Mouse (Mus musculus): ENCODE data around the gene Zranb2. TPM values are rescaled to one million over a fixed set of nuclear protein-coding genes. Genes with fewer than 3 reads are reported as not detected.
A peak's percentile ranks its signal among the peaks of the same experiment; 100 is the strongest.

Zranb2 gene
- 5.6 and 5.8 TPM in 2 replicates for polyA plus RNA-seq (2012; rRNA removed)

DNA sequence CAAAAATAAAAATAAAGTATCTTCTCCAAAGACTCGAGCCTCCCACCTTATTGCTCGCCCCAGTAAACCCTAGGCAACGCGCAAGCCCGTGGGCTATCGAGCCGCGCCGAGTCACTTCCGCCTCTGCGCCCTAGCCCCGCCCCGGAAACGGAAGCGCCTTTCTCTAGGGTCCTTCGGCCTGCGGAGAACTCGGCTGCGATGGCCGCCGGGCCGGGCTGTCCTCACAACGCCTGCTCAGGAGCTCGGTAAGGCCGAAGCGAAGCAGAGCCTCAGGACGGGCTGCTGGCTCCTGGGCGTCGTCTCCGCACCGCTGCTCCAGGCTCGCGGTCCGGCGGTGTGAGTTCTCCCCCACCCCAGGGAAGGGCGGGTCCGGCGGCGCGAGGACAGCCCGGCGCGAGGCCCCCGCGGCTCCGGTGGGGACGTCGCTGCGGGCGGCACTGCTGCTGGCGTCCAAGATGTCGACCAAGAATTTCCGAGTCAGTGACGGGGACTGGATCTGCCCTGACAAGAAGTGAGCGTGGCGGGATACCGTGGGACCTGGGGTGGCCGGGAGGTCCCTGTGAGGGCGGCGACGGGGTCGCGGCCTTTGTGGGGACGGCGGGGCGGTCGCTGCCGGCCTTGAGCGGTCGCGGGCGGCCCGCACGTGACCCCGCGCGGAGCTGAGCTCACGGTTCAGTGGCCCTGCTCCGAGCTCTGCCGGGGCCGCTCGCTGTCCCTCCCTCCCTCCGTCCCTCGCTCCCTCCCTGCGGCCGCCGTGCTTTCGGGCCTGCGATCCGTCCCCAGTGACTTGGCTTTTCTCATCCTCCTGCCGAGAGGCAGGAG lies at the start of gene Zranb2:
Zranb2 (plus strand) TSS at position 197 of the 822 bp plus-strand sequence.
- DNase-seq (ENCODE audit: low read depth, low spot score), result no peak
- WGBS, result under 1% methylated on average over 88 of the region's 91 CpGs

DNA sequence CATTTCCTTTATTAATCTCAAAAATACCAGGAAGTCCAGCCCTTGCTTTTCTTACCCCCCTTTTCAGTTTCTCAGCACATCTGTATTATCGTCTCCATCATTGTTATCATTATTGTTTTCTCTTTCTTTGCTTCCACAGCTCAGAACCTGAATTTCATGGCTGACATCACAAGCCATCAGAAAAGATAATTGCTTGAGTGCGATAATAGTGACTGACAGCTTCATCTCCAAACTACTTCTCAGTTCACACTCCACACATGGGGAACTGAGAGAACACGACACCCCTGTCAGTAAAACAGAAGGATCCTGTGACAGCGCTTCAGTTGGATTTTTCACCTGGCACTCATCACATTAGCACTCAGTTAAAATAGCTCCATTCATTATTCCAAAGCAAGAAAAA lies 41.9 kb upstream of the Zranb2 start:
- DNase-seq (ENCODE audit: low read depth, low spot score), result no peak

DNA sequence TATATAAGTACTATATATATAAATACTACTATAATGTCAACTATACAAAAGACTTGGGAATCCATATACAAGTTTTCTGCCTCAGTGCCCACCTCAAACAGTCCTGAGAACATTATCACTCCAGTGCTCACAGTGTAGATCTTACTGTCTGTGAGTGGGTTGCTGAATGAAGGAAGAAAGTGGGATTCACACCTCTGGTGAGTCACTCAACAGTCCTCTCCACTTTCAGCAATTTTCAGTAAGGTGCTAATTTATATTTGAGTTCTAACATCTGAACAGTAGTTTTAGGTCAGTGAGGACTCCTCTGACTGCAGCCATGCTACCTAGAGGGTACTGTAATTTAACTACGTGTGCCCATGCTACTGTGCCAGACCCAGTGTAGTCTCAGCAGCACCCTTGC lies 31.7 kb upstream of the Zranb2 start:
- no peak for DNase-seq (ENCODE audit: low read depth, low spot score)
- 73% methylated on average over 1 of the region's 1 CpGs for WGBS

More for the DNA sequence above, 41.9 kb upstream of the Zranb2 start:
- WGBS, result 77% methylated on average over 4 of the region's 4 CpGs

DNA sequence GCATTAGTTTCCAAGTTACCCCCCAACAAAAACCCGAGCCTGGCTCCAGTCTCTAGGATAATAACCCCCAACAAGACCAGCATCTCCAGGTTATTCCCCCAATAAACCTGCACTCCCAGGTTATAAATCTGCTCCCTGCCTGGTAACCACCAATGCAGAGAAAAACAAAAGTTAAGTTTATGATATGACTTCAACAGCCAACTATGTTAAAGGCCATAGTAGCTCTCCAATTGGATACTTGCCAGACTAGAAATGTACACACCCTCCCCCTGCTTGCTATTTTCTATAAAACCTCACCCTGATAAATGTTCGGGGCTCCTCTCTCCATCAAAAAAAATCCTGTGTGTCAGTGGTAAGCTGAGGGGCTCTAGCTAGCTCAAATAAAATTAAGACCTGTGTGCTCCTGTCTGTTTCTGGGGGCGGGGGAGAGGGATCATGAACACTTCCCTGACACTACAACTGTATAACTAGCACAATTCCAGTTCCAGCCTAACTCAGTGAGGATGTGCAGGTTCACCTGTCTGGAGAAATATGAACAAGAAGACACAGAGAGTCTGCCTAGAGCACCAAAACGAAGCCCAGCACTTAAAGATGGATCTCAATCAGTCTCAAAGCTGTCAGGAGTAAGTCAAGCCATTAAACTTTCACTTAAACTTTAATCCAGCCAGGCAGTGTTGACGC lies 19.7 kb upstream of the Zranb2 start:
- WGBS, result 24% methylated on average over 5 of the region's 5 CpGs
- peak; percentile 69 for DNase-seq (ENCODE audit: low read depth, low spot score)

DNA sequence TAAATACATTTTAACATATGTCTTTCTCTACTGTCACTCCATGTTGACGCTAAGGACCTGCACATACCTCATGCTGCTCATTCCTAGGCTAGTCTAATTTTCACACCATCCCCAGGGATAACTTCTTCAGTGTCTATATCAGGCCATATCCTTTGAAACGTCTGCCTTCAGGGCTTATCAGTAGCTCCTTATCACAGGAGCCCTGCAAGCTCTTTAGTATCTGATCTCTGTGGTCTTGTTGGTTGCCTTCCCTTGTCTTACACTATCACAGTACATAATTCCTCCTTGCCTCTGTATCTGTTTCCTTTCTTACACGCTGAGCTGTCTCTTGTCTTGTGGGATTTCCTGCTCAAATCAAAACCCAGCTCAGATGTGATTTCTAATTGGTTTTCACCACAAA lies 17.5 kb upstream of the Zranb2 start:
- DNase-seq (ENCODE audit: low read depth, low spot score), result no peak
- 70% methylated on average over 3 of the region's 3 CpGs for WGBS

DNA sequence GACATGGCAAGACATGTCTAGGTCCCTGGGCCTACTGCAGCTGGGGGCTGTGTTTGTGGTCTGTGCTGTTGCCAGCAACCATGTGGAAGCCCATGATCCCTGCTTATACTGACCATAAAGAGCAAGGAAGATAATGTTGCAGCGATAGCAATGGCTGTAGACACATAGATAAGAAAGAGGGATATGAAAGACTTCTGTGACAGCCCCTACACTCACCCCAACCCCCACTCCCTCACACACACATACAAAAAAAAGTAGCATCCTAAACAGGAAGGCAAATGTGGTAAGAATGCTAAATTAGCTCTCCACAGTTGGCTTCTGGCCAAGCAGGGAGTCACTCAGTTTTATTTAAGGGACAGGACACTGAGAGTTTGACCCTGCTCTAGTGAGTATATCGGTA lies 16.0 kb upstream of the Zranb2 start:
- 43% methylated on average over 2 of the region's 2 CpGs for WGBS
- DNase-seq (ENCODE audit: low read depth, low spot score), result no peak

DNA sequence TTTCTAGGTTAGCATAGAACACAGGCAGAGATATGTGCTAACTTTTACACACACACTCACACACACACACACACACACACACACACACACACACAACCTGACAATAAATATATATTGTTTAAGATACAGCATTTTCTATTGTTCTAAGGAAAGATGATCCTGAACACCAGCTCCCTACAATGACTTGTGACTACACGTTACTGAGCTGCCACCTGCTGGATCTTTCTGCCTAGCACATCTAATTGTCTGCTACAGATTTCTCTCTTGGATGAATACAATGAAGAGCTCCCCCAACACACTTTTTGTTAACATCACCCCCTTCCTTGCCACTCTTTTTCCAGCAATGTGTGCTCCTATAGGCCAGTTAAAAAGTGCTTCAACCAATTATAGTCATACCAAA lies 13.5 kb upstream of the Zranb2 start:
- DNase-seq (ENCODE audit: low read depth, low spot score), result peak; percentile 32
- 3% methylated on average over 1 of the region's 1 CpGs for WGBS

DNA sequence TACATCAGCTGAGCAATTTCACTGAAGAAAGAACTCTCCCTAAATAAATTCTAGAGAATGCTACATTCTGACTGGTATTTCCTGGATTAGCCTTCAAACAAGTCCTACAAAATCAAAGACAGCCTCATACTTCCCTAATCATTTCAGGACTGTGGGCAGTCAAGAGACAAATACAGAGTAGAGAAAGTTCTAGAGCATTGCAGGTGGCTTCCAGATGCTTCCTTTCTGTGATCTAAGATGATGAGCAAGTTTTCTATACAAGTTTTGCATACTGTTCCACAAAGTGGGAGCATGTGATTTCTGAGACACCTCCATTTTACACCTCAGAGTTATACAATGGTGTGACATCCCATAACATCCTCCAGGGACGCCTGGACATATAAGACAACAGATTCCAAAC lies 10.1 kb upstream of the Zranb2 start:
- no peak for DNase-seq (ENCODE audit: low read depth, low spot score)
- 32% methylated on average over 1 of the region's 1 CpGs for WGBS

DNA sequence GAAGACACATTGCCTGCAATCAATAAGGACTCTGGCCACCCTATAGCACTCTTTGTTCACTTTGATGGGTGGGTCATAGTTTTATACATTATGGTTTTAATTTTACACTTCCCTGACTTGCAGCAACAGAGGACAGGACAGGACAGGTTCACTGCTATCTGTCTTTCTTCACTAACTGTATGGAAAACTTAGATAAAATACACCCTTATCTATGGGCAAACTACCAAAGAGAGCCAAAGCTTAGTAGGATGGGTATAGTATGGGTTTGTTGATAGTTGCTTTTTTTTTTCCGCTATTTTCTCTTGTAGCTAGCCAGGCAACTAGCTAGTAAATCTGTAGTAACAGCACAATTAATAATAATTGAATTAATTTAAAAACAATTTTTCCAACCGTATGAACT lies 2.4 kb upstream of the Zranb2 start:
- 85% methylated on average over 2 of the region's 2 CpGs for WGBS
- DNase-seq (ENCODE audit: low read depth, low spot score), result no peak

DNA sequence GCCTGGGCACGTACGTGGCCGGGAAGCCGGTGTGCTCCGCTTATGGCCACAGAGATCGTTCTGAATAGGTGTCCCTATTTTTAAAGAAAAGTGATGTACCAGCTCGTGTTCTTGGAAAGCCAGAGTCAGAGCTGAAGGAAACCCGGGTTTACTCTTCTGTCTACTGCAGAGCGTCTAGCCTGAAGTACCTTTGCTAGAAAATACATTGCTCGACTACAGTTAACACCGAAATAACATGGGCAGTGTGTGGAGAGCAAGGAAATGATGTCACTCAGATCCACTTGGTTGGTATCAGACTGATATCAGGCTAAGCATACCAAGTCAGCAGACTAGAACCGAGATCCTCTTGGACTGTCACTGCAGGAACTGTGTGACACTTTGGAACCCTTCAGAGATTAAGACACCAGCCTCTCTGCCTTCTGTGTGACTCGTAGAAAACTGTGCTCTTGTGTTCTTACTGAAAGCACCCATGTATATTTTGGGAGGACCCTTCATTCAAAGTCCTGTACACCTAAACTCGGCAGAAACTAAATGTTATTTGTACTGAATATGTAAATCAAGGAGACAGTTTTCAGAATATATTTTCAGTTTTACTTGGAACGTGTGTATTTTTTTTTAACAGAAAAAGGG lies 941 bp downstream of the Zranb2 start:
- 1% methylated on average over 15 of the region's 15 CpGs for whole genome bisulfite sequencing
- DNase-seq (ENCODE audit: low read depth, low spot score), result no peak

DNA sequence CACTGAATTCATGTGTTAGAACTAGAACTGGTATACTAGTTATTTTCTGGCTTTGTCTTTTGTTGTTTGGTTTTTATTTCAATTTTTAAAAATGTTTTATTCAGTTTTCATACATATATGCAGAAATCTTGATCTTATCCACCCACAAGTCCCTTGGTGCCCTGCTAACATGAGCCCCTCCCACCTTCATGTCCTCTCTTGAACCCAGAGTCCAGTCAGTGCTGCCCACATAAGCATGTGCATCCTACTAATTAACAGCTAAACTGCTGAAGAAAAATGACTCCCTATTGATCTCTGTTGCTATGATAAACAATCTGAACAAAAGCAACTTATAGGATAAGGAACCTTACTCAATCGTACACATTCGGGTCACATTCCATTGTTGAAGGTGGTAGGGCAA lies 15.4 kb downstream of the Zranb2 start:
- no peak for DNase-seq (ENCODE audit: low read depth, low spot score)
- 94% methylated on average over 2 of the region's 2 CpGs for WGBS

DNA sequence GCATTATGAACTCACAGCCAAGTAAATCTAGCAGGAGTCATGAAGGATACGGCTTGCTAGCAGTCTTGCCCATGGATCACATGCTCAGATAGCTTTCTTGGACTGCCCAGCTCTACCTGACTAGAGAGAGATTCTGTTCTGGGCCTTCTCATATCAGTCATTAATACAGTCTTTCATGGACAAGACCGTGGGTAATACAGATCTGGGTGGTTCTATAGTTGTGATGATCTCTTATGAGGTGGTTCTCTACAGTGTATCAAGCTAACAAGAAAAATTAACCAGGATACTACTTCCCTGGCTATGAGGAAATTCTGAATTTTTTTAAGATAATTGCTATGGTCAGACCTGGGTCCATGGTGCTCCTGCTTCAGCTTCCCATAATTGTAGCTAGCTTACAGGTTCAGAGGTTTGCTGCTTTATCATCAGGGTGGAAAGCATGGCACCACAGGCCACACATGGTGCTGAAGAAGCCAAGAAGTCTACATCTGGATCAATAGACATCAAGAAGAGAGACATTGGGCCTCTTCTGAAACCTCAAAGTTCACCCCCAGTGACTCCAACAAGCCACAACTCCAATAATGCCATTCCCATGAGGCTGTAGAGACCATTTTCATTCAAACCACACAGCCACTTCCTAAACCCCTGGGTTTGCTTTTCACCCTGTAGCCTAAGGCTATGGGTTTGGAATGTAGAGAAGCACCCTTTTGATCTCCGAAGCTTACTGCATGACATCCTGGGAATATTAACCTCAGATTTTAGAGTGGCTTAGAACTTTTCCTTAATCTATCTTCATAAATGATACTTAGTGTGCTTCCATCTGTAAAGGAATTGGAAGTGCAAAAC lies 16.0 kb downstream of the Zranb2 start:
- DNase-seq (ENCODE audit: low read depth, low spot score), result no peak
- 97% methylated on average over 3 of the region's 3 CpGs for WGBS

DNA sequence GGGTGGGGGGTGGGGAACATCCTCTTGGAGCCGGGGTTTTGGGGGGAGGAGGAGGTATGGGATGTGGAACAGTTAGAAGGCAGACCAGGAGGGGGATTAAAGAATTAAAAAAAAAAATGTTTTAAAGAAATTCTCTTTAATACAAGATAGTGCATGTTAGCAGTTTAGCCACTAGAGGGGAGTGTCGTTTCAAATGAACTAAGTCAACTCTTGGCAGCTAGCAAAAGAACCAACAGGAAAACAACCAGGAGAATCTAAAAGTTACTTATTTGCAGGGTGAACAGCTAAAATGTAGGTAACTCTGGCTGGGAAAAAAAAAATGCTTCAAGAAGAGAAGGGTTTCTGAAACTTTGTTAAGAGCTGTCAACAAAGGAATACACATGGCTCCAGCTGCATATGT lies 31.2 kb downstream of the Zranb2 start:
- 0% methylated on average over 2 of the region's 2 CpGs for WGBS
- DNase-seq (ENCODE audit: low read depth, low spot score), result no peak

DNA sequence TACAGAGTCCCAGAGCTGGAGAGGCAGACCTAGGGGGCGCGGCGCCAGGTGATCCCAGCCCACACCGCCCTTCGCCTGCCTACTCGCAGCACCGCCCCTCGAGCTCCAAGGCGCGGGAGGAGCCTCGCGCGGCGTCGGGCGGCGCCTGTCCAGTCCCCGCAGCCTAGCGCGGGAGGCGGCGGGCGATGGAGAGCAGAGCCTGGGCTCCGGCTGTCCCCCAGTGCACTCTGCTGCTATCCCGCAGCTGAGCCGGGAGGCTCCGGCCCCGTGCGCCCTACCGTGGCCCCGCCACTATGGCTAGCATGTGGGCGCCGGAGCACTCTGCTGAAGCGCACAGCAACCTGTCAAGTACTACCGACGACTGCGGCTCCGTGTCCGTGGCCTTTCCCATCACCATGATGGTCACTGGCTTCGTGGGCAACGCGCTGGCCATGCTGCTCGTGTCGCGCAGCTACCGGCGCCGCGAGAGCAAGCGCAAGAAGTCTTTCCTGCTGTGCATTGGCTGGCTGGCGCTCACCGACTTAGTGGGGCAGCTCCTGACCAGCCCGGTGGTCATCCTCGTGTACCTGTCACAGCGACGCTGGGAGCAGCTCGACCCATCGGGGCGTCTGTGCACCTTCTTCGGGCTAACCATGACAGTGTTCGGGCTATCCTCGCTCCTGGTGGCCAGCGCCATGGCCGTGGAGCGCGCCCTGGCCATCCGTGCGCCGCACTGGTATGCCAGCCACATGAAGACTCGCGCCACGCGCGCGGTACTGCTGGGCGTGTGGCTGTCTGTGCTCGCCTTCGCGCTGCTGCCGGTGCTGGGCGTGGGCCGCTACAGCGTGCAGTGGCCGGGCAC lies 33.0 kb downstream of the Zranb2 start, which contains the start of gene Ptger3:
Ptger3 (plus strand) TSS at position 168 of the 841 bp plus-strand sequence.
- WGBS, result 1% methylated on average over 84 of the region's 84 CpGs
- DNase-seq (ENCODE audit: low read depth, low spot score), result no peak

DNA sequence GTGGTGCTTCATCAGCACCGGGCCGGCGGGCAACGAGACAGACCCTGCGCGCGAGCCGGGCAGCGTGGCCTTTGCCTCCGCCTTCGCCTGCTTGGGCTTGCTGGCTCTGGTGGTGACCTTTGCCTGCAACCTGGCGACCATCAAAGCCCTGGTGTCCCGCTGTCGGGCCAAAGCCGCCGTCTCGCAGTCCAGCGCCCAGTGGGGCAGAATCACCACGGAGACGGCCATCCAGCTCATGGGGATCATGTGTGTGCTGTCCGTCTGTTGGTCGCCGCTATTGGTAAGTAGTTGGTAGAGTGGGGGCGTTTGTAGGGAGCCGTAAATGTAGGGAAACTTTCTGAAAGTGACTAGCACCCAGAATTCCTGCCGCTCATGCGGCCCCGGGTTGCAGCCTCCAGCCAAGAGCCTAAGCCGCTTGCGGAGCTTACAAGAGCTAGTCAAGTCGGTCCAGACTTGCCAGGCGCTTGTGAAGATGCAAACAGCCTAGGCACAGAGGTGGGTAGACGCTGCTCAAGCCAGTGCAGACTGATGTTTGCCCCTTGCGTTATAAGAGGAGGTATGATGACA lies 33.7 kb downstream of the Zranb2 start:
- DNase-seq (ENCODE audit: low read depth, low spot score), result no peak
- 5% methylated on average over 34 of the region's 34 CpGs for WGBS

DNA sequence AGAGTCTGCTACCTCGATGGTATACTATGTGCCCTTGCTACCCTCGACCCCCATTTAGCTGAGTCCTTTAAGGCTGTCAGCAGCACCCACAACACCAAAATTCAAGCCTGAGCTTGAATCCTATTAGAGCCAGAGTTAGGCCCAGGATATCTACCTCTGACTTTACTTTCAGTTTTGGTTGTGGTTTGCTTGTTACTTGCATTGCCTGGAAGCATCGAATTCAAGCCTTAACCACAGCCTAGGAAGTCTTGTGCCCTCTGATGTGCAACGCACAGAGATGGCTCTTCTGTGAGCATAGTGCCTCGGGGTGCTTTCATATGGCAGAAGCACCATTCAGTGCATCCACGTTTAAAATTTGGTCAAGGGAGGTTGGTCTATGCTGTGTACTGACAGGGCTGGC lies 38.1 kb downstream of the Zranb2 start:
- 76% methylated on average over 6 of the region's 6 CpGs for WGBS
- no peak for DNase-seq (ENCODE audit: low read depth, low spot score)

DNA sequence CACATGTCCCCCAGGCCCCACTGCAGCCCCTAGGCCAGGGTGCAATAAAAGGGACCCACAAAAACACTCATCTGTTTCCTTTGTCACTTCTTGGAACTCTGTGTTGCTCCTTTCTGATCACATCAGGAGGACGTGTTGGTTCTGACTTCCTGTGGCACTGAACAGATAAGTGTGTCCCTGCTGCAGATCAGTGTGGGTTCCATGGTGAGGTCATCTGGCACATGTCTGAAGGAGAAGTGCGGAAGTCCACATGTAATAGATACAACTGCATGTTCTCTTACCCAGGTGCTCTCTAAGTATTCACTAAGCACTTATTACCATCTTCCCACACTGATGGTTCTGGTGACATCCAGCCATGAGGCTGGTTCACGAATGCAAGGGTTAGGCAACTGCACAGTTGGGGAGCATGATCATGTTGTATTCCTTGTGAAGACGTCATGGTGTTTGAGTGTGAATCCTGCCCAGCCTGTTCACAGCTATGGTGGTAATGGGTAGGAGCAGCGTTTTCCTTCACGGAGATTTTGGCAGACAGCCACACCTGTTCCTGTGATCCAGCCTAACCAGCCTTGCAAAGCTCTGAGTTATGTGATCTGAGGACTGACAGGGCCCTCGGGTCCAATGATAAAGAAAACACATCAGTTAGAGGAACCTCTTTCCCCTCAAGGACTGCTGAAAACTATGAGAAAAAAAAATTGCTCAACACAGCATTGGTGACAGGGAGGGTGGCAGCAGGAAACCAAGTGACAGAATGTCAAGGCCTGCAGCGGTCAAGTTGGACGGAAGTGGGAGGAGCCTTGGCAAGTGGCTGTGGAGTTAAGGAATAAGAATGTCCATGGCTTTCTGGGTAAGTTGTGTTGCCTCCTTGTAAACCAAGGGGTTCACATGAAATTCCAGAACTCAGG lies 41.7 kb downstream of the Zranb2 start:
- no peak for DNase-seq (ENCODE audit: low read depth, low spot score)
- 45% methylated on average over 9 of the region's 9 CpGs for WGBS

DNA sequence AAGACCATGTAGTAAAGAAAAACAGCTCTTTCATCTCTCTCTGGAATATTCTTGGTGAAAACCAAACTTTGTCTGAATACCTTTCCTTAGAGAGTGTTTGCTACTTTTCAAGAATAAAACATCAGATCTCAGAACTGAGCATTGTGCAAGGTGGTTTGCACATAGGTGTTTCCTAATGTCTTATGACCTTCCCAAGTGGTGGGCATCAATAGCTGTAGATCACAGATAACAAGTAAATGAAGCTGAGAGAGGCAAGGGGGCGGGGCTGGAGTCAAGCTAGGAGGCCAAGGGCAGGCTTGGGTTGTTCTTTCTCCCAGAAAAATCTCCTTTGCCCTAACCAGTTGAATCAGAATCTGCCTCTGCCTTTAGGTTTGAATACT lies 42.4 kb downstream of the Zranb2 start:
- WGBS, result 82% methylated on average over 1 of the region's 1 CpGs
- DNase-seq (ENCODE audit: low read depth, low spot score), result no peak
